Mouse (Mus musculus) MEL (cell line): ENCODE measurements at regions not wholly inside any gene's neighbourhood (a gene's known extent, or its start where the extent isn't known, plus 50 kb on each side); places are given as distances from the start of the nearest gene placed in this dataset.
"Not testable (repeated sequence)": the region's sequence is repeated elsewhere in the genome, so short reads cannot be mapped to it uniquely, and the experiment has no call there.

Experiments used
- E2F4 ChIP-seq: IDR thresholded peaks from 2 replicates; pipeline ENCODE4 v1.6.1; 2011; ENCODE audit warnings: low read depth, low read length, improper control_type of control experiment, borderline replicate concordance
- GATA1 ChIP-seq: IDR thresholded peaks from 2 replicates; pipeline ENCODE4 v1.6.1; 2011; ENCODE audit warnings: low read depth, low read length, improper control_type of control experiment
- USF1 ChIP-seq: IDR thresholded peaks from 2 replicates; pipeline ENCODE4 v1.6.1; 2014; ENCODE audit warnings: low read depth, mild to moderate bottlenecking, inconsistent platforms, low read length, improper control_type of control experiment, moderate library complexity
- ZMIZ1 ChIP-seq: IDR thresholded peaks from 2 replicates; pipeline ENCODE4 v1.6.1; 2012; ENCODE audit warnings: low read depth, mild to moderate bottlenecking, inconsistent platforms, low read length, improper control_type of control experiment, moderate library complexity

DNA sequence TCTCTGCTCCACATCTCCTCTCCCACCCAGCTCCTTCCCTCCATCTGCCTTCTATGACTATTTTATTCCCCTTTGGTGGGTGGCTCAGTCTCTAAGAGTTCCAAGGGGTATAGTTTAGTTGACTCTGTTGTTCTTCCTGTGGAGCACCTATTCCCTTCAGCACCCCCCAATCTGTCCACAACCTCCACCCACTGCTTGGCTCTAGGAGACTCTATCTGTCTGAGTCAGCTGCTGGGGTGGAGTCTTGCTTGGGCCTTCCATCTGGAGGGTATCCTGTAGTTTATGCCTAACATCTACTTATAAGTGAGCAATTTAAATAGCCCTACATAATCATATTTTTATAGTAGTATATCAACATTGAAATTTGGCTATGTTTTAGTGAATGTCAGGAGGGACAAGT, 434.0 kb upstream of the Amot start:
- TF ChIP-seq ZMIZ1, GATA1, USF1, E2F4: not testable (repeated sequence)
